Mouse (Mus musculus) layer of hippocampus, postnatal 25 days (tissue): ENCODE results near the gene Gpr137b. TPM values are rescaled to one million over a fixed set of nuclear protein-coding genes. Genes with fewer than 3 reads are reported as not detected.
A peak's percentile ranks its signal among the peaks of the same experiment; 100 is the strongest.
"Not testable (repeated sequence)": the region's sequence is repeated elsewhere in the genome, so short reads cannot be mapped to it uniquely, and the experiment has no call there.

Experiments used
- DNase-seq, 2 experiments: peaks; one replicate each; pipeline ENCODE4 v3.0.0; 2022; ENCODE audit warnings: mixed read lengths in 2 of 2, low spot score in 1 of 2; ENCODE audit errors: extremely low spot score in 1 of 2
- total RNA-seq, 2 experiments: library from RNA; stranded (reverse); gene quantifications; 2 replicates each; pipeline ENCODE4 v1.2.3; 2021

Gene Gpr137b
- 10 to 100 TPM; 17.8 to 19.7 TPM for total RNA-seq

- DNase-seq = peak; percentile 24 to 54
These were observed at the start of gene Gpr137b for GRCm38 (mm10) chr13:13393228-13394095. TSS of gene Gpr137b (minus strand) at chr13:13394014.

- not testable (repeated sequence) for DNase-seq
These were observed 44.5 kb upstream of the Gpr137b start for GRCm38 (mm10) chr13:13438112-13438953.

- not testable (repeated sequence) for DNase-seq
These were observed 43.7 kb upstream of the Gpr137b start, which contains the start of gene Nid1 for GRCm38 (mm10) chr13:13437460-13438015. TSS of gene Nid1 (plus strand) at chr13:13437551.

GRCm38 (mm10) chr13:13436161-13436560, 42.3 kb upstream of the Gpr137b start:
- DNase-seq = not testable (repeated sequence)

GRCm38 (mm10) chr13:13423301-13423700, 29.5 kb upstream of the Gpr137b start:
- DNase-seq = not testable (repeated sequence)

- DNase-seq = not testable (repeated sequence)
These were observed 25.0 kb upstream of the Gpr137b start for GRCm38 (mm10) chr13:13418859-13419258.

- not testable (repeated sequence) for DNase-seq
These were observed 22.2 kb upstream of the Gpr137b start for GRCm38 (mm10) chr13:13416007-13416337.

- DNase-seq = peak; percentile 13 to 64
These were observed 21.5 kb upstream of the Gpr137b start for GRCm38 (mm10) chr13:13415120-13416006.

GRCm38 (mm10) chr13:13414206-13414605, 20.4 kb upstream of the Gpr137b start:
- no peak for DNase-seq

- not testable (repeated sequence) for DNase-seq
These were observed 11.7 kb upstream of the Gpr137b start for GRCm38 (mm10) chr13:13405511-13405910.

- DNase-seq = not testable (repeated sequence)
These were observed 10.8 kb upstream of the Gpr137b start for GRCm38 (mm10) chr13:13404517-13405155.

- DNase-seq = not testable (repeated sequence)
These were observed 10.0 kb upstream of the Gpr137b start for GRCm38 (mm10) chr13:13403839-13404238.

- DNase-seq = not testable (repeated sequence)
These were observed 9.6 kb upstream of the Gpr137b start for GRCm38 (mm10) chr13:13403366-13403765.

GRCm38 (mm10) chr13:13402818-13403217, 9.0 kb upstream of the Gpr137b start:
- DNase-seq = not testable (repeated sequence)

GRCm38 (mm10) chr13:13400851-13401250, 7.0 kb upstream of the Gpr137b start:
- not testable (repeated sequence) for DNase-seq

GRCm38 (mm10) chr13:13394096-13394395, 232 bp upstream of the Gpr137b start:
- not testable (repeated sequence) for DNase-seq

- DNase-seq = not testable (repeated sequence)
These were observed 15.5 kb downstream of the Gpr137b start for GRCm38 (mm10) chr13:13378168-13378859.

- DNase-seq = no peak
These were observed 16.6 kb downstream of the Gpr137b start for GRCm38 (mm10) chr13:13377180-13377579.

- not testable (repeated sequence) for DNase-seq
These were observed 19.8 kb downstream of the Gpr137b start for GRCm38 (mm10) chr13:13373965-13374364.
